Mouse (Mus musculus): ENCODE data around the gene Eif3k. TPM values are rescaled to one million over a fixed set of nuclear protein-coding genes. Genes with fewer than 3 reads are reported as not detected.

The Eif3k gene
- total RNA-seq, 2 experiments from 2014 or later: 462 to 474 TPM

Other genes starting within 250 kb of the Eif3k start
- gene Mrps12, start 240.0 kb downstream of the Eif3k start, total RNA-seq (2014; fragmentation: Nextera tagmentation): 125 and 177 TPM in 2 replicates
- gene Mrps12, start 240.0 kb downstream of the Eif3k start, total RNA-seq (2017): 33.2 and 41.8 TPM in 2 replicates
- 19.6 and 21.6 TPM in 2 replicates for gene Sars2, start 239.9 kb downstream of the Eif3k start, total RNA-seq (2014; fragmentation: Nextera tagmentation)
- 10.4 and 12.4 TPM in 2 replicates for gene Sars2, start 239.9 kb downstream of the Eif3k start, total RNA-seq (2017)
- gene Ccer2, start 225.7 kb downstream of the Eif3k start, total RNA-seq (2014; fragmentation: Nextera tagmentation): not detected in 2 replicates
- not detected in 2 replicates for gene Ccer2, start 225.7 kb downstream of the Eif3k start, total RNA-seq (2017)
- 49.5 and 50.5 TPM in 2 replicates for gene Sirt2, start 215.1 kb downstream of the Eif3k start, total RNA-seq (2014; fragmentation: Nextera tagmentation)
- 13.9 and 28.8 TPM in 2 replicates for gene Sirt2, start 215.1 kb downstream of the Eif3k start, total RNA-seq (2017)
- gene Nfkbib, start 214.4 kb downstream of the Eif3k start, total RNA-seq (2014; fragmentation: Nextera tagmentation): 22.0 and 36.0 TPM in 2 replicates
- gene Nfkbib, start 214.4 kb downstream of the Eif3k start, total RNA-seq (2017): 20.0 and 24.1 TPM in 2 replicates
- 67.9 and 72.3 TPM in 2 replicates for gene Rinl, start 192.9 kb downstream of the Eif3k start, total RNA-seq (2014; fragmentation: Nextera tagmentation)
- gene Rinl, start 192.9 kb downstream of the Eif3k start, total RNA-seq (2017): 55.9 and 75.5 TPM in 2 replicates
- gene Hnrnpl, start 173.3 kb downstream of the Eif3k start, total RNA-seq (2014; fragmentation: Nextera tagmentation): 466 and 510 TPM in 2 replicates
- gene Hnrnpl, start 173.3 kb downstream of the Eif3k start, total RNA-seq (2017): 276 and 296 TPM in 2 replicates
- gene Ech1, start 156.6 kb downstream of the Eif3k start, total RNA-seq (2014; fragmentation: Nextera tagmentation): 125 and 134 TPM in 2 replicates
- 76.3 and 99.3 TPM in 2 replicates for gene Ech1, start 156.6 kb downstream of the Eif3k start, total RNA-seq (2017)
- 20.5 and 20.8 TPM in 2 replicates for gene Lgals4, start 148.0 kb downstream of the Eif3k start, total RNA-seq (2014; fragmentation: Nextera tagmentation)
- 3.9 and 6.6 TPM in 2 replicates for gene Lgals4, start 148.0 kb downstream of the Eif3k start, total RNA-seq (2017)
- not detected in 2 replicates for gene Lgals7, start 118.0 kb downstream of the Eif3k start, total RNA-seq (2014; fragmentation: Nextera tagmentation)
- gene Lgals7, start 118.0 kb downstream of the Eif3k start, total RNA-seq (2017): not detected in 2 replicates
- not detected in 2 replicates for gene Capn12, start 100.4 kb downstream of the Eif3k start, total RNA-seq (2014; fragmentation: Nextera tagmentation)
- 0.13 TPM in 1 of 2 replicates, not detected in the other for gene Capn12, start 100.4 kb downstream of the Eif3k start, total RNA-seq (2017)
- gene Actn4, start 19.5 kb downstream of the Eif3k start, total RNA-seq (2014; fragmentation: Nextera tagmentation): 85.8 and 94.3 TPM in 2 replicates
- gene Actn4, start 19.5 kb downstream of the Eif3k start, total RNA-seq (2017): 40.2 and 47.1 TPM in 2 replicates
- 46.1 and 62.3 TPM in 2 replicates for gene Map4k1, start 186 bp upstream of the Eif3k start, total RNA-seq (2014; fragmentation: Nextera tagmentation)
- gene Map4k1, start 186 bp upstream of the Eif3k start, total RNA-seq (2017): 42.4 and 48.7 TPM in 2 replicates
- gene Ryr1, start 143.3 kb upstream of the Eif3k start, total RNA-seq (2014; fragmentation: Nextera tagmentation): 4.7 TPM in 1 of 2 replicates, not detected in the other
- 0.69 TPM in 1 of 2 replicates, not detected in the other for gene Ryr1, start 143.3 kb upstream of the Eif3k start, total RNA-seq (2017)
- gene Rasgrp4, start 153.0 kb upstream of the Eif3k start, total RNA-seq (2014; fragmentation: Nextera tagmentation): 0.51 and 6.3 TPM in 2 replicates
- 0.43 and 1.2 TPM in 2 replicates for gene Rasgrp4, start 153.0 kb upstream of the Eif3k start, total RNA-seq (2017)
- 18.3 and 18.8 TPM in 2 replicates for gene Fam98c, start 174.4 kb upstream of the Eif3k start, total RNA-seq (2014; fragmentation: Nextera tagmentation)
- gene Fam98c, start 174.4 kb upstream of the Eif3k start, total RNA-seq (2017): 21.2 and 25.3 TPM in 2 replicates
- 0.24 and 0.32 TPM in 2 replicates for gene Ggn, start 188.3 kb upstream of the Eif3k start, total RNA-seq (2014; fragmentation: Nextera tagmentation)
- gene Ggn, start 188.3 kb upstream of the Eif3k start, total RNA-seq (2017): 0.26 and 3.0 TPM in 2 replicates
- 2.6 and 2.8 TPM in 2 replicates for gene Spred3, start 188.5 kb upstream of the Eif3k start, total RNA-seq (2014; fragmentation: Nextera tagmentation)
- 0.26 and 0.95 TPM in 2 replicates for gene Spred3, start 188.5 kb upstream of the Eif3k start, total RNA-seq (2017)
- gene Psmd8, start 198.8 kb upstream of the Eif3k start, total RNA-seq (2014; fragmentation: Nextera tagmentation): 119 and 172 TPM in 2 replicates
- 165 and 166 TPM in 2 replicates for gene Psmd8, start 198.8 kb upstream of the Eif3k start, total RNA-seq (2017)
- gene Catsperg1, start 232.2 kb upstream of the Eif3k start, total RNA-seq (2014; fragmentation: Nextera tagmentation): 0.49 TPM in 1 of 2 replicates, not detected in the other
- gene Catsperg1, start 232.2 kb upstream of the Eif3k start, total RNA-seq (2017): 0.26 TPM in 1 of 2 replicates, not detected in the other